Mouse (Mus musculus) heart, embryonic 15.5 days (tissue): ENCODE measurements around the gene Rxrb. TPM values are rescaled to one million over a fixed set of nuclear protein-coding genes. Genes with fewer than 3 reads are reported as not detected.

Source experiments
- ATAC-seq: fragments of 200-750 bp; cut with Nextera tagmentation; replicated peaks from 2 replicates; pipeline ENCODE4 v1.8.0; 2017; ENCODE audit warnings: low read depth, moderate TSS enrichment; ENCODE audit not compliant: insufficient number of reproducible peaks, insufficient read depth, low FRiP score
- H3K27ac ChIP-seq: fragments of 300-500 bp; sonication (generic); 2 replicates; pipeline ENCODE4 v1.5.1; 2015; ENCODE audit warnings: mild to moderate bottlenecking, inconsistent platforms
- H3K27me3 ChIP-seq: fragments of 300-500 bp; sonication (generic); 2 replicates; pipeline ENCODE4 v1.6.1; 2015; ENCODE audit warnings: inconsistent platforms
- H3K36me3 ChIP-seq: fragments of 300-500 bp; sonication (generic); 2 replicates; pipeline ENCODE4 v1.6.1; 2015; ENCODE audit warnings: mild to moderate bottlenecking, inconsistent platforms
- H3K4me1 ChIP-seq: fragments of 300-500 bp; sonication (generic); replicated peaks from 2 replicates; pipeline ENCODE4 v1.6.1; 2015; ENCODE audit warnings: inconsistent platforms
- H3K4me2 ChIP-seq: fragments of 300-500 bp; sonication (generic); 2 replicates; pipeline ENCODE4 v1.6.1; 2015; ENCODE audit warnings: inconsistent platforms, mild to moderate bottlenecking, moderate library complexity
- H3K4me3 ChIP-seq: fragments of 300-500 bp; sonication (generic); 2 replicates; pipeline ENCODE4 v1.5.1; 2015; ENCODE audit warnings: mild to moderate bottlenecking, inconsistent platforms
- H3K9ac ChIP-seq: fragments of 300-500 bp; sonication (generic); 2 replicates; pipeline ENCODE4 v1.6.1; 2015; ENCODE audit warnings: mild to moderate bottlenecking, inconsistent platforms
- H3K9me3 ChIP-seq: fragments of 300-500 bp; sonication (generic); replicated peaks from 2 replicates; pipeline ENCODE4 v1.6.1; 2016; ENCODE audit warnings: inconsistent platforms
- WGBS: fragments of 180-500 bp; shearing (Covaris S2); methylation state at CpG from one replicate; pipeline ENCODE4 v1.1.7; 2015; ENCODE audit warnings: mixed read lengths; 5-methylcytosine and 5-hydroxymethylcytosine counted together
- polyA plus RNA-seq: library from polyadenylated mRNA; unstranded; fragments of >200 nt; fragmentation: Nextera tagmentation; extraction: Ambion mirVana; gene quantifications from 2 replicates; pipeline ENCODE4 v1.2.1, GENCODE M21; 2015

Gene Rxrb
- polyA plus RNA-seq, 1 experiment from 2014 or later, result 26.8 TPM

GRCm38 (mm10) chr17:34003426-34003825 lies 28.2 kb upstream of the Rxrb start:
- Histone ChIP-seq H3K4me3 (no peak overlapping the region), H3K9me3 (no peaks in the 10 kb centered on the region), H3K9ac (no peak overlapping the region), H3K4me1 (0 out of 2 replicates have a peak, but pooled peaks cover 7% of the 10 kb centered on the region), H3K36me3 (no peaks in the 10 kb centered on the region), H3K4me2 (no peak overlapping the region), H3K27ac (no peak overlapping the region), H3K27me3 (peaks cover 32% of the 10 kb centered on the region)
- ATAC-seq, result no peak
- 5% methylated on average over 5 of the region's 5 CpGs for WGBS

DNA sequence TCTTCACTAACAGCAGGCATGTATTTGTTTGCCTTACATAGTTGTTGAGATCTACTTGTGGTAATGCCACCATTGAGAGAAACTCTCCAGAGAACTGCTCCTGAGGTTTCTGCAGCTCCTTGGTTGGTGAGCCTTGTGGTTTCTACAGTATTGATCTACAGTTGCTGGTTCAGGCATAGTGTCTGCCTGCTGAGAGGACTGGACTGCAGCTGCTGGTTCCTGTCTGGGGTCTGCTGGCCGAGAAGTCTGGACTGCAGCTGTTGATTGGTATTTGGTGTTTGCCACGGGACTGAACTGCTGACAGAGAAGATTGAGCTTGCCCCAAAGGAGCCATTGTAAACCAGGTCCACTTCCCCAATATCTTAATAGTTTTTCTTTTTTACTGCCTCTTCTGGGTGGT lies 25.0 kb upstream of the Rxrb start:
- H3K27me3 ChIP-seq, result peaks cover 9% of the 10 kb centered on the region
- H3K27ac ChIP-seq, result no peak overlapping the region
- H3K4me3 ChIP-seq, result no peak overlapping the region
- no peaks in the 10 kb centered on the region for H3K4me1 ChIP-seq
- H3K9me3 ChIP-seq, result no peaks in the 10 kb centered on the region
- 32% methylated on average over 2 of the region's 2 CpGs for WGBS
- H3K4me2 ChIP-seq, result no peak overlapping the region
- ATAC-seq, result no peak
- H3K36me3 ChIP-seq, result no peaks in the 10 kb centered on the region
- H3K9ac ChIP-seq, result no peak overlapping the region

- Histone ChIP-seq H3K27ac (no peak overlapping the region), H3K27me3 (no peaks in the 10 kb centered on the region), H3K4me2 (no peak overlapping the region), H3K9me3 (no peaks in the 10 kb centered on the region), H3K4me1 (no peaks in the 10 kb centered on the region), H3K36me3 (no peaks in the 10 kb centered on the region), H3K9ac (no peak overlapping the region), H3K4me3 (no peak overlapping the region)
- no peak for ATAC-seq
- 66% methylated on average over 5 of the region's 5 CpGs for WGBS
Observed at GRCm38 (mm10) chr17:34010156-34010555, 21.5 kb upstream of the Rxrb start.

GRCm38 (mm10) chr17:34013436-34013835 lies 18.2 kb upstream of the Rxrb start:
- H3K4me3 ChIP-seq, result no peak overlapping the region
- no peaks in the 10 kb centered on the region for H3K4me1 ChIP-seq
- WGBS, result 89% methylated on average over 8 of the region's 8 CpGs
- no peak overlapping the region for H3K4me2 ChIP-seq
- no peak for ATAC-seq
- no peak overlapping the region for H3K27ac ChIP-seq
- H3K36me3 ChIP-seq, result no peaks in the 10 kb centered on the region
- H3K9ac ChIP-seq, result no peak overlapping the region
- H3K9me3 ChIP-seq, result no peaks in the 10 kb centered on the region
- H3K27me3 ChIP-seq, result no peaks in the 10 kb centered on the region

DNA sequence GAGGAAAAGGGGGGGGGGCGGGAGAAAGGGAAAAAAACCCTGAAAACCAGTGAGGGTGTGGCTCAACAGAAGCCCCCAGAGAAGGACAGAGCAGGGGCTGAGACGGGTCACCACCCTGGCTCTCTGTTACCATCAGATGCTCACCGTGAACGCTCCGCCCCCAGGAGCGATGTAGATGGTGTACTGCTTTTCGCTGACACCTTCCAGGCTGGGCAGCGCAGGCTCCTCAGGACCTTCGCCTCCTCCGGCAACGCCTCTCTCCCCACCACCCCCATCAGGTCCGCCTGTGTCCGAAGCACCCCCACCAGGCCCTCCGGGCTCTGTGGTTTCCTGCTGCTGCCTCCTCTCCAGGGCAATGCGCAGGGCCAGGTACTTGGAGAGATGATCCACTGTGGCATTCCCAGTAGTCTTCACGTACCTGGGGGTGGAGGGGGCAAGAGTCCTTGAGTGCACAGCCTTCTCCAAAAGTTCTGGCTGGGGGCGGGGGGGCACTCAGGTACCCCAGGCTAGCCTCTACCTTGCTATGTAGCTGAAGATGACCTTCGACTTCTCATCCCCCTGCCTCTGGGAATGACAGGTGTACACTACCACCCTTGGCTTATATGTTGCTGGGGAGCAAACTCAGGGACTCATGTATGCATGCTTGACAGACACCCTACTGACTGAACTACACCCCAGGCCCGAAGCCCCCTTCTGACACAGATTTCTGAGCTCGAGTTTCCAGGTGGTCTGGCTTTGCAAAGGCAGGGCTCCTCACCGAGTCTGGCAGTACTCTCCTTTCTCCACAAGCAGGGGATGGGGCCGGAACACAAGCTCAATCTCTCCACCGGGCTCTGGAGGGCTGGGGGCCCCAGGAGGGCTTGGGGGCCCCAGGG lies 9.8 kb upstream of the Rxrb start:
- no peaks in the 10 kb centered on the region; the same call in 1 of the 2 replicates for H3K9me3 ChIP-seq
- H3K27me3 ChIP-seq, result no peaks in the 10 kb centered on the region
- 91% methylated on average over 23 of the region's 23 CpGs for WGBS
- H3K36me3 ChIP-seq, result peaks cover 17% of the 10 kb centered on the region
- no peak overlapping the region for H3K9ac ChIP-seq
- no peak overlapping the region for H3K4me2 ChIP-seq
- H3K4me3 ChIP-seq, result no peak overlapping the region
- no peak for ATAC-seq
- H3K4me1 ChIP-seq, result peaks cover 23% of the 10 kb centered on the region
- H3K27ac ChIP-seq, result no peak overlapping the region

DNA sequence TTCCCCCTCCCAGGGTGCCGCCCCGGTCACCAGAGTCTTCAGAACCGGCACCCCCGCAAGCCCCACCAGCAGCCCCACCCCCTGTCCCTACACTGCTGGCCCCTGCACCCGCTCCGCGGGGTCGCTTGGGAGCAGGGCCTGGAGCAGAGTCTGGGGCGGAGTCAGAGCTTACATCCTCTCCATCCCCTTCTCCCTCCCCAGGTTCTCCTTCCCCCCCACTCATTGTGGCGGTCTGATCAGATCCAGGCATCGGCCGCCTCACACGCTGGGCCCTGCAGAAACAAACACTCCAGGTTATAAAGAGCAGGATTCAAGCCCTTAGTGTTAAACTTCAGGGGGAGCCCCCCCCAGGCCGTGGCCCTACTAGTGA lies 9.2 kb upstream of the Rxrb start:
- no peak overlapping the region for H3K4me2 ChIP-seq
- no peaks in the 10 kb centered on the region for H3K27me3 ChIP-seq
- peaks cover 17% of the 10 kb centered on the region for H3K36me3 ChIP-seq
- no peak overlapping the region for H3K27ac ChIP-seq
- peaks cover 29% of the 10 kb centered on the region for H3K4me1 ChIP-seq
- no peaks in the 10 kb centered on the region; the same call in 1 of the 2 replicates for H3K9me3 ChIP-seq
- H3K9ac ChIP-seq, result no peak overlapping the region
- 85% methylated on average over 14 of the region's 14 CpGs for WGBS
- H3K4me3 ChIP-seq, result no peak overlapping the region
- no peak for ATAC-seq

DNA sequence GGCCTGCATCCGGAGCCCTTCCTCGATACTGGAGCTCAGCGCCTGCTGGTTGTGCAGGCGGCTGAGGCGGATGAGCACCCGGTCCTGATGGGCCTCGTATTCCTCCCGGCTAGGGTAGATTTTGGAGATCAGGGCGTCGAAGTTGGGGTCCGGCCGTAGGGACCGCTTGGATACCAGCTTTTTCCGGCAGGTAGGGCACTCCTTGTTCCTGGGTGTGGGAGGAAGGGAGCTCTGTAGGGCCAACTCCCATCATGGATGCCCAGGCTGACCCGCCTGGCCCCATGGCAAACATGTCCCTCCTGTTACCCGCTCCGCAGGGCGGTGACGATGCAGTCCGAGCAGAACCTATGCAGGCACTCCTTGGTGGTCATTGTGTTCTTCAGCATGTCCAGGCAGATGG lies 8.6 kb upstream of the Rxrb start:
- no peak overlapping the region for H3K4me2 ChIP-seq
- H3K9ac ChIP-seq, result no peak overlapping the region
- no peak for ATAC-seq
- H3K27me3 ChIP-seq, result no peaks in the 10 kb centered on the region
- no peaks in the 10 kb centered on the region; the same call in 1 of the 2 replicates for H3K9me3 ChIP-seq
- WGBS, result 96% methylated on average over 20 of the region's 20 CpGs
- peaks cover 17% of the 10 kb centered on the region for H3K36me3 ChIP-seq
- no peak overlapping the region for H3K4me3 ChIP-seq
- peaks cover 32% of the 10 kb centered on the region for H3K4me1 ChIP-seq
- no peak overlapping the region for H3K27ac ChIP-seq

DNA sequence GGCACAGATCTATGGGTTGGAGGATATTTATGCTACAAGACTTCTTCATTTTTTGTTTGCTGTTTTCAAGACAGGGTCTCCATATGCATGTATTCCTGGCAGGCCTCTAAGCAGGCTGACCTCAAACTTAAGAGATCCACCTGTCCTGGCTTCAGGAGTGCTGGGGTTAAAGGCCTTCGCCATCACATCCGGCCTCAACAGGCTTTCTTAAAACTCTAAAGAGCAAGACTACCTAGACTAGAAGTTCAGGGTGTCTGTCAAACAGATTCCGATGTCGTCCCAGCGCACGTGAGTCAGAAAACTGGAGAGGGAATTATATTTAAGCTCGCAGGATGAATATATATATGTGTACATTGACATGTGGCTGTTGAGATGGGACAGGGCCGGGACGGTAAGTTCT lies 7.9 kb upstream of the Rxrb start:
- WGBS, result 66% methylated on average over 9 of the region's 9 CpGs
- no peak for ATAC-seq
- H3K9ac ChIP-seq, result peak overlapping the region; percentile 95
- H3K4me3 ChIP-seq, result peak overlapping the region; percentile 73
- peaks cover 39% of the 10 kb centered on the region for H3K4me1 ChIP-seq
- H3K36me3 ChIP-seq, result peaks cover 24% of the 10 kb centered on the region
- H3K27me3 ChIP-seq, result no peaks in the 10 kb centered on the region
- H3K27ac ChIP-seq, result peak overlapping the region; percentile 94
- H3K9me3 ChIP-seq, result no peaks in the 10 kb centered on the region; the same call in 1 of the 2 replicates
- H3K4me2 ChIP-seq, result peak overlapping the region; percentile 92

DNA sequence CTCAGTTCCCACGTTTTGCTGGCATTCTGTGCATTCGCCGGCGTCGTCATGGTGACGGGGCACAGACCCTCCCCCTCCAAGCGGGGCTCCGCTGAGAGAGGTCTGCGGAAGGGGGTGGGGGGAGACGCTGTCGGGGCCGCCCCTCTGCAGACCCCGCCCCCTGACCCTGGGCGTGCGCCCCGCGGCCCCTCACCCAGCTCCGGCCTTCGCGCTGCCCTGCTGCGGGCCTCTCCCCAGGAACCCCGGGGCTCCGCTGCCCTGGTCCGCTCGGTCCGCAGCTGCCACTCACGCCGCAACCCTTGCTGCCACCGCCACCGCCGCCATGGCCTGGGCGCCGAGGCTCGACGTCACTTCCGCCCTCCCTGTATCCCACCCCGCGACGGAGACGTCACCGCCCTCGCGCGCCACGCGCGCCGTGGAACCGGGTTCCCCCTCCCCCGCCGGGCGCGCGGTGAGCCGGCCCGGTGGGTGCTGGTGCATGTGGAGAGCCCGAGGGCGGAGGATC lies 7.2 kb upstream of the Rxrb start, which contains the start of gene Ring1:
Gene Ring1 (minus strand): TSS at position 364 of the 505 bp plus-strand sequence.
- H3K9me3 ChIP-seq, result no peaks in the 10 kb centered on the region
- H3K36me3 ChIP-seq, result peaks cover 30% of the 10 kb centered on the region
- ATAC-seq, result peak; percentile 64
- H3K4me1 ChIP-seq, result peaks cover 46% of the 10 kb centered on the region
- no peaks in the 10 kb centered on the region for H3K27me3 ChIP-seq
- WGBS, result under 1% methylated on average over 53 of the region's 58 CpGs
- peak within 1 kb of the TSS; percentile 94 for H3K27ac ChIP-seq
- peak within 1 kb of the TSS; percentile 95 for H3K9ac ChIP-seq
- peak within 1 kb of the TSS; percentile 73 for H3K4me3 ChIP-seq
- peak within 1 kb of the TSS; percentile 92 for H3K4me2 ChIP-seq

DNA sequence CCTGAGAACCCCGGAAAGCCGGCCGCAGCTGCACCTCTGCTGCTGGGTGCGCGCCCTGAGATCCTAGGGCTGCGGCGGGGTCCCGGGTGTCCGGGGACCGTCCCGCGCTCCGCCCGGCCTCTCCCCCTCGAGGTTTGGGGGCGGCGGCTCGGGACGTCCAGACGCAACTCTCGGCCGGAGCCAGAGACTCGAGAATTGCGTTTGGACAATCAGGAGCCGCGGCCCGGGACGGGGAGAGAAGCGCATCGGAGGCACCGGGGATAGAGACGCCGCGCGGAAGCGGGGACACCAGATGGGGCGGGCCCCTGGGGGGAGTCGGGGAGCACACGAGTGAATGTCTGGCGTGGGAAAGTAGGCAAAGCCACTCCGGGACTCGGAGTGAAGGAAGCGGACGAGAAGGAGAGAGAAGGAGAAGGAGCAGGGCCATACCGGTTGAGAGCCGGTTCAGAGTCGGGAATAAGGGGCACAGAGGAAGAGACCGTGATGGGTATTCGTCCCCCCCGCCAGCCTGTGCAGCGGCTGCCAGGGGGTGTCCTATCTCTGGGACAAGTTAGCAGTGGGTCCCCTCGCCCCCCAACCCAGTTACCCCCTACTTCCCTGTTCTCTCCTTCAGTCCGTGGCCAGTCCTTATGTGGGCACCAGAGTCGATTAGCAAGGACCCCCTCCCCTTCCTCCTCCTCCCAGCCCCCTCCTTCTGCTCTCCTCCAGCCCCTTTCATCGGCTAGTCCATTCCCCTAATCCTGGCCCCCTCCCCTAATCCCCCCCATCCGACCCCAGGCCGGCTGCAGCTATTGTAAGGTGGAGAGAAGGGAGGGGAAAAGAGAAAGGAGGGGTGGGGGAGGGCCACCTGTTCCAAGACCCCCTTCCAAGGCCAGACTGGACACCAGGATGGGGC lies 6.5 kb upstream of the Rxrb start:
- Histone ChIP-seq H3K9me3 (no peaks in the 10 kb centered on the region), H3K4me1 (peaks cover 53% of the 10 kb centered on the region), H3K27me3 (no peaks in the 10 kb centered on the region), H3K9ac (peak overlapping the region; percentile 95), H3K4me2 (peak overlapping the region; percentile 92), H3K36me3 (peaks cover 38% of the 10 kb centered on the region), H3K4me3 (peak overlapping the region; percentile 73), H3K27ac (peak overlapping the region; percentile 94)
- peak; percentile 7 for ATAC-seq
- WGBS, result under 1% methylated on average over 57 of the region's 57 CpGs

DNA sequence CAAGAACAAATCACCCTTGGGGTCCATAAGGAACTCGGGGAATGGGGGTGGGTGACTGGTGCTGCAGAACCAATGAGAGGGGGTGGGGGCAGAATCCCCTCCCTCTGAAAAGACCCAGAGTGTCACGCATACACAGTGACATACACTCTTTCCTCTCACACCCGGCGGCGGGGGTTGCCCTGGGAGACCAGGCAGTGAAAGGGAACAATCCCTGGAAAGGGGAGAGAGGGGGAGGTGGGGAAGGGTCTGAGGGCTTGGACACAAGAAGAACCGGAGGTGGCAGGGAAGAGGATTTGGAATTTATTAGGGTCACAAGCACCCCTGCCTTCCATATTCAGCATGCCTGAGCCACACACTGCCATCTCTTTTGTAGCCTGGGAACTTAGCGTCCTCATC lies 5.9 kb upstream of the Rxrb start:
- ATAC-seq, result no peak
- Histone ChIP-seq H3K4me1 (peaks cover 59% of the 10 kb centered on the region), H3K27me3 (no peaks in the 10 kb centered on the region), H3K4me3 (peak overlapping the region; percentile 73; the same call in 1 of the 2 replicates), H3K4me2 (peak overlapping the region; percentile 92), H3K36me3 (peaks cover 38% of the 10 kb centered on the region), H3K9ac (0 out of 2 replicates have a peak overlapping the region, but pooled peaks have one; percentile 95), H3K9me3 (no peaks in the 10 kb centered on the region), H3K27ac (no peak overlapping the region)
- WGBS, result 26% methylated on average over 7 of the region's 7 CpGs
